Mouse (Mus musculus) mouse trophoblast stem cell (cell line): ENCODE results near the gene Hipk2.

ENCODE experiments used
- in situ Hi-C, 2 experiments: fragments of 300-500 bp; cut with MseI, MboI; formaldehyde crosslinking; loops; 2 replicates in 1 of 2; 3 replicates in 1 of 2; pipeline ENCODE4 v1.15.1; 2025

Gene Hipk2

DNA sequence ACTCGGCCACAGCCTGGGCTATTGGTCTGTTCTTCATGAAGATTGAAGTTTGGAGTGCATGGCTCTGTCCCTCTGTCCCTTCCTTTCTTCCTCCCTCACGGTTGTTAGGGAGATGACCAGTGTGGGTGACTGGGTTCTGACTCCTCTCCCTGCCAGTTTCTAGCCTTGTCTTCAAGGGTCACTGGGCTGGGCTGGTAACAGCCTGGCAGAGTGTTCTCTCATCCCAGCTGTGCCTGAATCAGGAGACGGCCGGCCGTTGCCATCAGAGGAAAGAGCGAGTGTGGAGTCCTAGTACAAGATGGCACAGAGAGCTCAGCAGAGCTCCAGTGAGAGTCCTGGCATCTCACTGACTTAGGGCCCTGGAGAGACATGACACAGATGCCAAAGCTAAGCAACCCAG is 32.4 kb upstream of the Hipk2 start:
- in situ Hi-C loops: loop anchor here (10.0 to 25.0 kb wide), 2 partner anchors 171 to 174 kb away; no protein-coding TSS in a partner anchor

DNA sequence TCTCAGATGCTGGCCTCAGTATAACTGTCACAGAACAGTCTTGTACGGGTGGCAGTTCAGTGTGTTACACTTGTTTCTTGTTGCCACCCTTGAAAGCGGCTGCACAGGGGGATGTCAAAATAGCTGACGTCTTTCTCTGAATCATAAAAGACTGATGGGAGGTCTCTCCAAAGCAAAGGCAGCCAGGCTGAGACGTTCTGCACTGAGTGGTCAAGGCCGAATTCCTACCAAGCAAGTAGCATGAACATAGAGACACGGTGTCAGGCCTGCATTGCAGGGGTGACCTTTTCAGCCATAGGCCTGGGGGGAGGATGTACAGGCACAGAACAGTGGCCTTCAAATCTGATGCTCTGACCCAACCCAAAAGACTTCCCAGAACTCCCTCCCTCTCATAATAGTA is 30.0 kb upstream of the Hipk2 start:
- in situ Hi-C loops: loop anchor here (10.0 to 25.0 kb wide), 2 partner anchors 169 to 171 kb away; no protein-coding TSS in a partner anchor

DNA sequence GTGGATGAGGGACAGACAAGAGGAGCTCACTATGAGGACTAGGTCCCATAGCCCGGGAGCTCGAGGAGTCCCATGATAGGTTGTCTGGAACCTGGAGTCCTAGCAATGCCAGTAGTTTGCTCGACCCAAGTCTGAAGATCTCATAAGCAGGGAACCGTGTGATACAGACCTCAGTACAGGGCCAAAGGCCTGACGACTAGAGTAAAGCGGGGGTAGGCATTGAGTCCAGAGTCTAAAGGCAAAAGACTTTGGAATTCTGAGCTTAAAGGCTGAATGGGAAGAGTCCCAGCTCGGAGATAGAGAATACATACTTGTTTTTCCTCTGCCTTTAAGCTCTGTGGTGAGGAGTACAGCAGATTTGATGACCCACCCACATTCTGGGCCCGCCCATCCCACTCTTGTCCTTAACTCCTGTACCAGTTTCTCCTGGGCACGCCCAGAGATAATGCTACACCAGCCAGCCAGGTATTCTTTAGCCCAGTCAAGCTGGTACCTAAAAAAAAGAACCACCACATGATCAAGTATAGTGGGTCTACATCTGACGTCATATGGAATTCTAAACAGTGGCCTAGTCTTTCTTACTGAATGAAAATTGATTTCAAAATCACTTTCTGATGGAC is 27.0 kb upstream of the Hipk2 start:
- in situ Hi-C loops: loop anchor here (10.0 to 25.0 kb wide), 2 partner anchors 166 to 168 kb away; no protein-coding TSS in a partner anchor

DNA sequence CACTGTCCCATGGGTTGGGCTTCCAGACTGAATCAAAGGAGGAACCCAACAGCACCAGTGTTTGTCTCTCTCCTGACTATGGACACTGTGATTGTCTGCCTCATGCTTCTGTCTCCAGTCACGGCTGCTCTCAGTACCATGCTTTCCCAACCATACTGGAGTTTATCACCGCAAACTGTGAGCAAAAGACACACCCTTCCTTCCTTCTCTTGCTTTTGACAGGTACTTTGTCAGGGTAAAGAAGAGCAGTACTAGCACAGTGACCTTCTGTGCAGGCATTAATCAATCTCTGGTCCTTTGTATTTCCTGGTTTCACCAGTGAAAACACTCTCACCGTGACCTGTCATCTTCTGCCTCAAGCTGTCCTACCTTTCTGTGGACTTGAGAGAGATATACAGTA is 25.7 kb upstream of the Hipk2 start:
- in situ Hi-C loops: loop anchor here (10.0 to 25.0 kb wide), 2 partner anchors 164 to 167 kb away; no protein-coding TSS in a partner anchor

DNA sequence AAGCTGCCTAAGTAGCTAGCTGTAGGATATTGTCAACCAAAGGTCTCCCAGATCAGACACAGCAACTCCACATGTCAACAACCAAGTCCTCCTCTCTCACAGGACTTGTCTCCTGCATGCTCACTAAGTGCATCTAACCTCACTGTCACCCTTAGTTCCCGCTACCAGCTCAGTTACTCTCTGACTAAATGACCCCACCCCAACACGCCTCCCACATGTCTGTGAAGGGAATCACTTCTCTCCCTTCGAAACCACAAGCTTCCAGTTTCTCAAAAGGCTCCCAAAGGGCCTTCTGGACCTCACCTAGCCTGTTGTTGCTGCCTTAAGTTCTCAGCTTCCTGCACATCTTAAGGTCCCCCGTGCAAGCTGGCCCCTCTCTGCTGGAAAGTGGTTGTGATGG is 25.2 kb upstream of the Hipk2 start:
- in situ Hi-C loops: loop anchor here (10.0 to 25.0 kb wide), 2 partner anchors 164 to 166 kb away; no protein-coding TSS in a partner anchor

DNA sequence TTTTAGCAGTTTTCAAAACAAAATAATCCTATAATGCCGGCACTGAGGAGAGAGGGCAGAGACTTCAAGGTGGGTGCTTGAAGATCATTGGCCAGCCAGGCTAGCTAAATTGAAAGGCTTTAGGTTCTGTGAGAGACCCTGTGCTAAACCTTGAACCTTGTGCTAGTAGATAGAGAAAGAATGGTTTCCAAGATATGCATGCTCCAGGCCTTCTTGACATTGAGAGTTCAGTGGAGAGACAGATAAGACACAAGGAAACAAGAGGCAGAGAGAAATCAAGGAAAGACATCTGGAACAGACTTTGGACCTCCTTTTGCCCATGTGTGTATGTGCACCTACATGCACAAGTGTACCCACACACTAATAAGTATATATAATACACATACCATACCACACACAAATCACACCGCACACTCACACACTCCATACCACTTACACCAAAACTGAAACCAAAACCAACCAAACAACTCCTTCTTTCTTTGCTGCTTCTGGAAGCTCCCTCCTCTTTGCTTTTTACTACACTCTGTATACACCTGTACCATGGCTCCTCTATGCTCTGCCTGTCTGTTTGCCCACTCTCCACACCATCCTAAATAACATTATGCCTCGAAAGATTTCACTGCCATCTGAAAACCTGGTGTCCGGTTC is 24.6 kb upstream of the Hipk2 start:
- in situ Hi-C loops: loop anchor here (10.0 to 25.0 kb wide), 2 partner anchors 163 to 166 kb away; no protein-coding TSS in a partner anchor

DNA sequence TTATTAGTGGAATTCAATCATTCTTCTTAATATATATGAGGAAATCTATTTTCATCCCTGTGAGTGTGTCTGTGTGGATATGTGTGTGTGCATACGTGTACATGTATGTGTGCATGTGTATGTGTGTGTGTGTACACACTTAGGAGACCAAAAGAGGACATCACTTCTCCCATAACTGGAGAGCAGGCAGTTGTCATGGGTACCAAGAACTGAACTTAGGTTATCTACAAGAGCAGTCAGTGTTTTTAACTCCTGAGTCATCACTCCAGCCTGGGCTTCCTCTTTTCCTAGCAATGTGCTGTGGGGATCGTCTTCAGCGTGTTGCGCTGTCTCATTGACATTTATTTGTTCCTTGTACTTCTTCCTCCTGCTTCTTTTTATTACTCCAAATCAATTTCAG is 24.1 kb upstream of the Hipk2 start:
- in situ Hi-C loops: loop anchor here (10.0 to 25.0 kb wide), 2 partner anchors 163 to 165 kb away; no protein-coding TSS in a partner anchor

DNA sequence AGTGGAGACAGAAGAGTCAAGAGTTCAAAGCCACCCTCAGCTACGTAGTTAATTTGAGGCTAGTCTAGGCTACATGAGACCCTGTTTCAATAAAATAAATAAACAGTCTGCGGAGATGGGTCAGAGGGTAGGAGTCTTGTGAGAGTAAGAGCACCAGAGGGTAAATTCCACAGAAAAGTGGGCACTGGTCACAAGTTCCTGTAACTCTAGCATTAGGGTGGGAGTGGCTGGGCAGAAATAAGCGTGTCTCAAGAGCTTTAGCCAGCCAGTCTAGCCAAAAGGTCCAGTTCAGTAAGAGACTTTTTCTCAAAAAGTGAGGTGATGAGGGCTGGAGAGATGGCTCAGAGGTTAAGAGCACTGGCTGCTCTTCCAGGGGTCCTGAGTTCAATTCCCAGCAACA is 17.6 kb upstream of the Hipk2 start:
- in situ Hi-C loops: no loop called here

DNA sequence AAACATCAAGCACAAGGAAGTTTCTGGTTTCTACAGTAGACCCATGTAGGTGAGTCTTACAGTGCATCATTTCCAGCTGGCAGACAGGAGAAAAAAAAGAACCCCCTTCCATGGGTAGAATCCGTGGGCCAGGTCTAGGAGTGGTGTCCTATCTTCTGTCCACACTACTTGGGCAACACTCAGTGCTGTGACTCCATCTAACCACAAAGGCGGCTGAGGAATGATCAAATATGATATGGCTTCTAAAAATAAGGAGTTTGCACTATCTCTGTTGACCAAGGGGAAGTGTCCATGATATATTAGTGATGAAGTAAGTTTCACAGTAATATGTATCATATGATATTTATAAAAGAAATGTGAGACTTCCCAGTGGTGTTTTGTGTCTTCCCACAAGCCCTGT is 16.1 kb upstream of the Hipk2 start:
- in situ Hi-C loops: no loop called here

DNA sequence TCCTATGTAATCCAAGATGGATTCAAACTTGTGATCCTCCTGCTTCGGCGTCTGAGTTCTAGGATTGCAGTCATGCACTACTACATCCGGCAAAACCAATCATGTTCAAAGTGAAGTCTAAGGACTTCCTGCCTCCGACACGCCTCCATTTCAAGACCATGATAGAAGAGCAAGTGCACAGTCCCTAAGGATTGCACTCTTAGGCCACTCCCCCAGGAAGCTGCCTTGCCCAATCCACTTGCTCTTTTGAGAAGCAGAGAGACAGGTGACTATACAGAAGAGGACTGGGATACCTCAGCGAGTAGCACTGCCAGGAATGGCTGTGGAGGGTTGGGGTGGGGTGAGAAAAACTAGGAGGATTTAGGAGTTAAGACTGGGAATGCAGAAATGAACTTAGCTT is 13.2 kb upstream of the Hipk2 start:
- in situ Hi-C loops: no loop called here

DNA sequence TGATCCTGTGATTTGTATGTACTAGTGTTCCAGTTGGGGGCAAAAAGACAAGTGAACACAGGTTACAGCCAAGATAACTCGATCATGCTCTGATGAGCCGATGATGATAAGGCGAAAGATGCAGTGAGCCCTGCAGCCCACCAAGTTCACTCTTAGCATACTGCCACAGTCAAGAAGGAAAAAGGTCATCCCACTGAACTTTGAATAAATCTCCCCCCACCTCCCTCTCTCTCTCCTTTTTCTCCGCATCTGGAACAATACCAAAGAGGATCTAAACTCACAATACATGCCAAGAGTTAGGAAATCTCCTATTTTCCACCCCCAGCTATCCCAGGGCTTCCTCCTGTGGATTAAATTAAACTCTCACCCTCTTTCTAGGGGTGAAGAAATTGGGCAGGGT is 11.5 kb upstream of the Hipk2 start:
- in situ Hi-C loops: no loop called here

DNA sequence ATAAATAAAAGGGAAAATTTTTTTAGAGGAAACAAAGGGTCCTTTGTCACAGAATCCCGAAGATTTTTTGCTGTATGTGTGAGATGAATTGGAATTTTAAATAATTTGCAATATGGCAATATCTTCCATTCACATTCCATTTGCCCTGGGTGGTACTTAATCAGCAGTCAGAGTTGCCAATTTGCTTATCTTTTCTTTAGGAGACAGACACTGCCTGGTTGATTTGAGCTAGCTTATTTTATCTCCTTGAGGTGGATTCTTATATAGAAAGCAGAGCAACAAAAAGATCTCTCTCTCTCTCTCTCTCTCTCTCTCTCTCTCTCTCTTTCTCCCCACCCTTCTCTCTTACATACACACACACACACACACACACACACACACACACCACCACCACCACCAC is 9.2 kb upstream of the Hipk2 start:
- in situ Hi-C loops: no loop called here

DNA sequence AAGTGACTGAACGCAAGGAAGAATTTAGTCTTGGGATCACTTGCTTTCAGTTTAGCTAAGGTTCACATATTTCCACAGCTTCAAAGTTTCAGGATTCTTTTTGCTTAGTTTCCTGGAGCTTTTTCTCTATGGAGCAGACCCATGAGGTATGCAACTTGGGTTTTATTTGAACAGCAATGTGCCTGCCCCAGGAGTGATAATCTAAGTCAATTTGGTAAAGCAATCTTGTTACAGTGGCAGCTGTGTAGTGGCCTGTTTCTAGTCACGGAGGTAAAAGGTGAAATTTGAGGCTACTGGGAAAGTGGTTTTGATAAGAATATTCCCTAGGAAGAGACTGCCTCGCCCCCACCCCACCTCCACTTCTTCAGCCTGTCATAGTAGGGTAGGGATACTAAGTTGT is 8.5 kb upstream of the Hipk2 start:
- in situ Hi-C loops: no loop called here

DNA sequence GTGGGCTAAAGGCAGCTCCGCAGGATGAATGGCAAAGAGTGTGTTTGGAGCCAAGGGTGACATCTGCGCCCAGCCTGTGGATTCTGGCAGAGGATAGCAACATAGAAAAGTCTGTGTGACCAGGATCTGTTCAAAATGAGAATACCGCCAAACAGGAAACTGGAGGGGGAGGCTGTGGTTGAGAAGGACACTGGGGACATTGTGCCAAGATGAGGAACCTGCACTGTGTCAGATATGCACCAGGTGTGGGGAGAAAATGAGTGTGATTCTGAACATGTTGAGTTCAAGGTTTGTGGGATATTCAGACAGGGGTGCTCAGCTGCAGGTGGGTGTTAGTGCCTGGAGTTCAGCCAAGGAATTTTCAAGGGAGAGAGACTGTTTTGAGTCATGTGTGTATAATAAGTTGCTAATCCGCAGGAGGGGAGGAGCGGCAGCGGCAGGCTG is 6.8 kb upstream of the Hipk2 start:
- in situ Hi-C loops: no loop called here

DNA sequence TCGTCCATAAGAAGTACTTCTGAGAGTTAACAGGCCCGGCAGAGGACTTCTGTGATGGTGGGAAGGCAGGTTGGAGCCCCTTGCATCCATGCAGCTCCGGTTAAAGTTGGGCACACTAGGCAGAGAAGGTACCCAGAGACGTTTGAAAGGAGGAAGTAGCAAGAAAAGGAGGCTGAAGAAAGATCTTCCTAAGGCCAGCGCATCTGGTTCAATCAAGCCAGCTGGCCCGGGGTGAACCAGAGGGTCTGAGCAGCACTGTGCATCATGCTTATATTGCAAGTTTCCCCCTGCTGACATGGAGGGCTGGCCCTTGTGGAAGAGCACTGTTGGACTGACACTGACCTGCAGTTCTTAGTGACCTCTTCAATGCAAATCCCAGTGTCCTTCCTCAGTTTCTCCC is 6.0 kb upstream of the Hipk2 start:
- in situ Hi-C loops: no loop called here

DNA sequence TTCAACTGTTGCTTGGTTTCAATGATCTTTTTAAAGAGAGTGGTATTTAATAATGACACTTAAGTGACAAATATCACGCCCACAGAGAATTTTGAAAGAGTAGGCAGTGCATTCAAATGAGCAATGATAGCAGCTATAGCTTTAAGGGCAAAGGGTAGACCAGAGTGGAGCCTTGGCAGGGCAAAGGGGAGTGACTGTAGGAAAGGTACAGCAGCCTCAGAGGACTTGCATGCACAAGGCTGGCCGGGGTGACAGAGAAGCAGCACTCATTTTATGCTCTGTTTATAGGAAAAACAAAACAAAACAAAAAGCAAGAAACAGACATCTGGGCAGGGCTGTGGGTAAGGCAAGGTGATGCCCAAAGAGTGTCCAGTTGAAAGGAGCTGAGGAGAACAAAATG is 5.5 kb upstream of the Hipk2 start:
- in situ Hi-C loops: no loop called here

DNA sequence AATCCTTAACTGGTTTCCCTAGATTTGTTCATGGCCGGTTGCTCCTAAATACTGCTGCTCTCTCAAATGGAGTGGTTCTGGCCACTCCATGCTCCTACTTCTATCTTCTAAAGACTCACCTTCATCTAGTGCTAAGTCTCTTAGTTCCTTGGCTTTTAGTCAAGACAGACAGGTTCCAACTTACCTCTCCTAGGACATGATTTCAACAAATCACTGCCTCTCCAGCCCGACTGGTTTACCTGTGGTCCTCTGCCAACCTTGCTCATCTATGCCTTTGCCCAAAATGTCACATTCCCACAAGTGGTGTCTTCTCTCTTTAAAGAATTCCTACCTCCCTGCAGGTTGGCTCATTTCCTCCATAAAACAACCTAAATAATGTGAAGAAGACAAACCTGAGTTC is 1.7 kb upstream of the Hipk2 start:
- in situ Hi-C loops: no loop called here

DNA sequence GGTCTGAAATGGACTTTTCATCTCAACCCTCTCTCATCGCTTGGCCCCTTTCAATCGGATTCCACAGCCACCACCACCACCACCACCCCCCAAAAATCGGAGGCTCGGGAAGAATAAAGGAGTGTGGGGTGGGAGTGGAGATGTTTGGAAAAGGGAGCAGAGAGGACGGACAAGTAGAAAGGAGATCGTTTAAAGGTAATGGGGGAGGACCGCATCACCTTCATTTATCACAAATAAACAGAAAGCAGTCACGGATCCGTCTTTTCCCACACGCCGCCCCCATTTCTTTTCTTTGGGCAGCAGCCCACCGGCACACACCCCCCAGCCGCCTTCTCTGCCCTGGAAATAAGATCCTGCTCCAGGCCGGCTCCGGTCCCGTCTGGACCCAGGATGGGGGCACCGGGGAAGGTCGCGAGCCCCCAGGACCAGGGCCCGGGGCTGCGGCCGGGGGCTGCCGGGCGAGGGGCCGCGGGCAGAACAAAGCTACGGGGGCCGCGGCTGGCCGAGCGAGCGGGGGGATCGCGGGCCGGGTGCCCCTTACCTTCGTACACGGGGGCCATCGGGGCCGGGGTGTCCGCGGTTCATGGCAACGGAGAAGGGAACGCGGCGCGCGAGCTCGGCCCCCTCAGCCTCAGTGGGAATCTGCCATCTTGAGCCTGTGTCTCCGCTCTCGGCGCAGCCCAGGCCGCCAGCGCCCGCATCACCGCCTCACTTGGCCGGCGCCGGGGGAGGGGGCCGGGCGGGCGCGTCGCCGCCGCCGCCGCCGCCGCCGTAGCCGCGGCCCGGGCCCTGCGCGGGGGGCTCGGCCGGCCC is 501 bp downstream of the Hipk2 start, which contains the start of gene Tbxas1:
Gene Tbxas1, plus strand, starts transcription at position 147 of the 813 bp plus-strand sequence.
- in situ Hi-C loops: no loop called here

DNA sequence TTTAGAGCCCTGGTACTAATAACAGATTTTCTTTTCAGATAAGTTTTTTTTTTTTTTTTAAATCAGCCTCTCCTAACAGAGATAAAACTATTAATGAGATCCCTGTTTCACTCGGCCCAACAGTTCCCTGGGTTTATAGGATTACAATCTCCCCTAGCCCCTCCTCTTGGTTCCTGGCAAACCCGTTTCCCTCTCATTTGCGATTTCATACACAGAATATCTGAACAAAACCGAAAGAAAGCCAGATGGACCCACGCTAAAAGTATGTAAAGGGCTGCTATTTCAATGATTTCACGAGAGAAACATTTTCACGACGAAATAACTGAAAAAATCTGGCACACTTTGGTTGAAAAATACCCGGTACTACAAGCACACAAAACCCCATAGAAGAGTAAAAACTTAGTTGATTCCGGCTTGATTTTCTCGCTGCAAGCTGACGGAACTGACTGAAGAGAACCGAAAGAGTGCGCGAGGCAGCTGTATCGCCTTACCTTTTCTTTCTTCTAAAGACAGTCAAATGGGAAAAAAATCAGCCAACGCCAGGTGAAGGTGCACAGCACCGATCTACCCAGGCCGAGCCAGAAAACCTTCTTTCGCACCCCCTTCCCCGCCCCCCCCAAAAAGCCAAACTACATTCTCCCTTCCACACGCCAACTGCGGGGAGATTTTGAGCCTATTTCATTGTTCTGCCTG is 1.3 kb downstream of the Hipk2 start:
- in situ Hi-C loops: no loop called here

DNA sequence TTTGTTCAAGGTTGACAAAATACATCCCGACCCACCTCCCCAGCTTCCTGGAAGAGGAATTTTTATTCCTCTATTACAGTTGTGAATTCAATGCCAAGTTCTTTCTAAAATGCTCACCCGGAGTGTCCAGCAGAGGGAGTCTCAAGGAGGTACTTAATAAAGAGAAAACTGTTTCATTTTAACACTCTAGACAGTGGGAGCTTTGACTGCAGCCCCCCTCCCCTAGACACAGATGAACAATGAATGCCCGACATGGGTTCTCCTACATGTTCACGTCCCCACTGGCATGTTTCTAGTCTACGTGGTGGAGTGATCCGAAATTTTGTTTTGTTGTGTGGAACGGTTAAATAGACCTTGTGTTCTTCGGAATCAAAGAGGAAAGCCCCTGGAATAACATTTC is 1.9 kb downstream of the Hipk2 start:
- in situ Hi-C loops: no loop called here

DNA sequence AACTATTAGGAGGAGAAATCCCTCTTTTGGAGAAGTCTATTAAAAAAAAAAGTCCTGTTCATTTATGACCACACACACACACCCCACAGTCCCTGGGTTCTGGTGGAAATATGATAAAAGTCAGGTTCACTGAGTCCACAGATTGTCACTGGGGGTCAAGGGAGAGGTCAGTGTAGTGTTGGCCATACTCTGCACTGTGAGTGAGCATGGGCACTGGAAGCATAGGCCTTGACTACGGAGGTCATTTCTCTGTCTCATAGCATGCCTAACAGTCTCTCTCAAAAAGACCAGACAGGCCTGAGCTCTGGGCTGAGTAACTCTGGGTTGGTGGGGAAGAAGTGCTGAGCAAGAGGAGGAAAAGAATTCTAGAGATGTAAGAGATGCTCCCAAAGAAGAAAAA is 2.6 kb downstream of the Hipk2 start:
- in situ Hi-C loops: no loop called here

DNA sequence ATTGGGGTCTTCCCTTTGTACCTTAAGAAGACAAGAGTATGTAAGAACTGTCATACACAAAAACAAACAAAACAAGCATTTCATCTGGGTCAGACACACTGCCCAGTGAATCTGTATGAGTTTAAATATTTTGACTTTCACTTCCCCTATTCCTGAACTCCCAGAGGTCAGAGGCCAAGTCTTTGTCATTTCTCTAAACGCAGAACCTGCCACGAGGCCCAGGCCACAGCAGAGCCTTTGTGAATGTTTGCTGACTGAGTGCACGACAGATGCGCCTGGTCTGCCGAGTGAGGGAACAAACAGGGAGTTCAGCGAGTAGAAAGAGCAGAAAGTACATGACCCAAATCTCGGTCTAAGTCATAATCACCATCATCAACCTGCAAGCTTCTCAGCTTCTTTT is 4.9 kb downstream of the Hipk2 start:
- in situ Hi-C loops: no loop called here
